Mouse (Mus musculus): ENCODE results near the gene Xbp1. TPM values are rescaled to one million over a fixed set of nuclear protein-coding genes. Genes with fewer than 3 reads are reported as not detected.
A peak's percentile ranks its signal among the peaks of the same experiment; 100 is the strongest.
"Not testable (repeated sequence)": the region's sequence is repeated elsewhere in the genome, so short reads cannot be mapped to it uniquely, and the experiment has no call there.

Gene Xbp1
- polyA plus RNA-seq, 1 experiment from 2014 or later = 127 TPM

GRCm38 (mm10) chr11:5540331-5540730, 19.9 kb downstream of the Xbp1 start:
- Histone ChIP-seq H3K27ac (no peak overlapping the region), H3K4me2 (peak overlapping the region; percentile 74), H3K4me1 (replicated peaks) (peaks cover 20% of the 10 kb centered on the region), H3K4me3 (replicated peaks) (peak overlapping the region; percentile 89; the same call in 1 of the 2 replicates), H3K27me3 (no peaks in the 10 kb centered on the region), H3K9me3 (no peaks in the 10 kb centered on the region), H3K9ac (replicated peaks) (peak overlapping the region; percentile 91; the same call in 1 of the 2 replicates), H3K36me3 (peaks cover 27% of the 10 kb centered on the region; the same call in 1 of the 2 replicates)
- WGBS = 57% methylated on average over 4 of the region's 4 CpGs
- no peak for ATAC-seq (ENCODE audit: insufficient number of reproducible peaks, insufficient read depth, low FRiP score, low TSS enrichment, low read depth)

- Histone ChIP-seq H3K27me3 (no peaks in the 10 kb centered on the region), H3K36me3 (peaks cover 24% of the 10 kb centered on the region; the same call in 1 of the 2 replicates), H3K4me3 (replicated peaks) (peak overlapping the region; percentile 89), H3K9me3 (no peaks in the 10 kb centered on the region), H3K4me1 (replicated peaks) (peaks cover 20% of the 10 kb centered on the region), H3K9ac (replicated peaks) (peak overlapping the region; percentile 91), H3K27ac (peak overlapping the region; percentile 89), H3K4me2 (peak overlapping the region; percentile 74)
- ATAC-seq (ENCODE audit: insufficient number of reproducible peaks, insufficient read depth, low FRiP score, low TSS enrichment, low read depth) = no peak
- 2% methylated on average over 28 of the region's 28 CpGs for WGBS
These were observed 20.9 kb downstream of the Xbp1 start for GRCm38 (mm10) chr11:5541230-5541798.

GRCm38 (mm10) chr11:5541799-5542481, 21.5 kb downstream of the Xbp1 start, which contains the start of gene Ccdc117:
Gene Ccdc117, minus strand, starts transcription at chr11:5542187.
- under 1% methylated on average over 65 of the region's 65 CpGs for WGBS
- peak within 1 kb of the TSS; percentile 89 for H3K4me3 ChIP-seq (replicated peaks)
- peak within 1 kb of the TSS; percentile 91 for H3K9ac ChIP-seq (replicated peaks)

GRCm38 (mm10) chr11:5542482-5543185, 22.2 kb downstream of the Xbp1 start:
- peaks cover 20% of the 10 kb centered on the region for H3K4me1 ChIP-seq (replicated peaks)
- no peaks in the 10 kb centered on the region for H3K27me3 ChIP-seq
- H3K27ac ChIP-seq = peak overlapping the region; percentile 89; the same call in 1 of the 2 replicates
- H3K4me3 ChIP-seq (replicated peaks) = peak overlapping the region; percentile 89
- H3K4me2 ChIP-seq = peak overlapping the region; percentile 74
- no peak for ATAC-seq (ENCODE audit: insufficient number of reproducible peaks, insufficient read depth, low FRiP score, low TSS enrichment, low read depth)
- peaks cover 18% of the 10 kb centered on the region; the same call in 1 of the 2 replicates for H3K36me3 ChIP-seq
- H3K9ac ChIP-seq (replicated peaks) = no peak overlapping the region
- WGBS = 54% methylated on average over 5 of the region's 5 CpGs
- H3K9me3 ChIP-seq = no peaks in the 10 kb centered on the region

More at GRCm38 (mm10) chr11:5541799-5542481, 21.5 kb downstream of the Xbp1 start, which contains the start of gene Ccdc117:
- Histone ChIP-seq H3K36me3 (peaks cover 18% of the 10 kb centered on the region; the same call in 1 of the 2 replicates), H3K4me1 (replicated peaks) (peaks cover 20% of the 10 kb centered on the region), H3K9me3 (no peaks in the 10 kb centered on the region), H3K4me2 (peak within 1 kb of the TSS; percentile 74), H3K27ac (peak within 1 kb of the TSS; percentile 89), H3K27me3 (no peaks in the 10 kb centered on the region)
- peak; percentile 99 for ATAC-seq (ENCODE audit: insufficient number of reproducible peaks, insufficient read depth, low FRiP score, low TSS enrichment, low read depth)

- Histone ChIP-seq H3K4me2 (no peak overlapping the region), H3K36me3 (peaks cover 12% of the 10 kb centered on the region; the same call in 1 of the 2 replicates), H3K4me3 (replicated peaks) (no peak overlapping the region), H3K9me3 (no peaks in the 10 kb centered on the region), H3K9ac (replicated peaks) (no peak overlapping the region), H3K4me1 (replicated peaks) (peaks cover 16% of the 10 kb centered on the region), H3K27ac (no peak overlapping the region), H3K27me3 (no peaks in the 10 kb centered on the region)
- no peak for ATAC-seq (ENCODE audit: insufficient number of reproducible peaks, insufficient read depth, low FRiP score, low TSS enrichment, low read depth)
- 77% methylated on average over 1 of the region's 1 CpGs for WGBS
These were observed 22.8 kb downstream of the Xbp1 start for GRCm38 (mm10) chr11:5543281-5543680.

- H3K27me3 ChIP-seq; ATAC-seq (ENCODE audit: insufficient number of reproducible peaks, insufficient read depth, low FRiP score, low TSS enrichment, low read depth); H3K36me3 ChIP-seq; H3K9me3 ChIP-seq; H3K27ac ChIP-seq; H3K9ac ChIP-seq (replicated peaks); H3K4me2 ChIP-seq; H3K4me3 ChIP-seq (replicated peaks): not testable (repeated sequence)
- peaks cover 11% of the 10 kb centered on the region for H3K4me1 ChIP-seq (replicated peaks)
- WGBS = 89% methylated on average over 1 of the region's 1 CpGs
These were observed 24.2 kb downstream of the Xbp1 start for GRCm38 (mm10) chr11:5544709-5545108.

- no peak for ATAC-seq (ENCODE audit: insufficient number of reproducible peaks, insufficient read depth, low FRiP score, low TSS enrichment, low read depth)
- H3K4me2 ChIP-seq = no peak overlapping the region
- H3K4me3 ChIP-seq (replicated peaks) = no peak overlapping the region
- 87% methylated on average over 4 of the region's 4 CpGs for WGBS
- H3K9me3 ChIP-seq = no peaks in the 10 kb centered on the region
- H3K9ac ChIP-seq (replicated peaks) = no peak overlapping the region
- H3K36me3 ChIP-seq = no peaks in the 10 kb centered on the region
- peaks cover 8% of the 10 kb centered on the region for H3K4me1 ChIP-seq (replicated peaks)
- no peaks in the 10 kb centered on the region for H3K27me3 ChIP-seq
- no peak overlapping the region for H3K27ac ChIP-seq
These were observed 25.0 kb downstream of the Xbp1 start for GRCm38 (mm10) chr11:5545457-5545856.

- H3K4me3 ChIP-seq (replicated peaks) = no peak overlapping the region
- H3K4me1 ChIP-seq (replicated peaks) = no peaks in the 10 kb centered on the region
- no peaks in the 10 kb centered on the region for H3K27me3 ChIP-seq
- H3K9me3 ChIP-seq = no peaks in the 10 kb centered on the region
- no peak overlapping the region for H3K9ac ChIP-seq (replicated peaks)
- no peaks in the 10 kb centered on the region for H3K36me3 ChIP-seq
- H3K4me2 ChIP-seq = no peak overlapping the region
- no peak overlapping the region for H3K27ac ChIP-seq
- no peak for ATAC-seq (ENCODE audit: insufficient number of reproducible peaks, insufficient read depth, low FRiP score, low TSS enrichment, low read depth)
- WGBS = 87% methylated on average over 3 of the region's 3 CpGs
These were observed 26.2 kb downstream of the Xbp1 start for GRCm38 (mm10) chr11:5546693-5547092.

GRCm38 (mm10) chr11:5551430-5551829, 31.0 kb downstream of the Xbp1 start:
- Histone ChIP-seq H3K36me3 (no peaks in the 10 kb centered on the region), H3K27me3 (no peaks in the 10 kb centered on the region), H3K9ac (replicated peaks) (no peak overlapping the region), H3K9me3 (no peaks in the 10 kb centered on the region), H3K4me3 (replicated peaks) (no peak overlapping the region), H3K4me1 (replicated peaks) (no peaks in the 10 kb centered on the region), H3K4me2 (no peak overlapping the region), H3K27ac (no peak overlapping the region)
- ATAC-seq (ENCODE audit: insufficient number of reproducible peaks, insufficient read depth, low FRiP score, low TSS enrichment, low read depth) = no peak
- WGBS = 94% methylated on average over 5 of the region's 5 CpGs

- Histone ChIP-seq H3K27ac (no peak overlapping the region), H3K36me3 (no peaks in the 10 kb centered on the region)
- WGBS = 65% methylated on average over 1 of the region's 1 CpGs
These were observed 31.5 kb downstream of the Xbp1 start for GRCm38 (mm10) chr11:5551931-5552330.

GRCm38 (mm10) chr11:5560273-5560672, 39.8 kb downstream of the Xbp1 start:
- Histone ChIP-seq H3K4me2 (no peak overlapping the region), H3K4me1 (replicated peaks) (no peaks in the 10 kb centered on the region), H3K9ac (replicated peaks) (no peak overlapping the region), H3K9me3 (no peaks in the 10 kb centered on the region), H3K27me3 (no peaks in the 10 kb centered on the region), H3K36me3 (no peaks in the 10 kb centered on the region), H3K27ac (no peak overlapping the region), H3K4me3 (replicated peaks) (no peak overlapping the region)
- no peak for ATAC-seq (ENCODE audit: insufficient number of reproducible peaks, insufficient read depth, low FRiP score, low TSS enrichment, low read depth)
- 79% methylated on average over 3 of the region's 3 CpGs for WGBS

More at GRCm38 (mm10) chr11:5551931-5552330, 31.5 kb downstream of the Xbp1 start:
- ATAC-seq (ENCODE audit: insufficient number of reproducible peaks, insufficient read depth, low FRiP score, low TSS enrichment, low read depth) = no peak
- Histone ChIP-seq H3K9ac (replicated peaks) (no peak overlapping the region), H3K4me1 (replicated peaks) (no peaks in the 10 kb centered on the region), H3K27me3 (no peaks in the 10 kb centered on the region), H3K4me2 (no peak overlapping the region), H3K4me3 (replicated peaks) (no peak overlapping the region), H3K9me3 (no peaks in the 10 kb centered on the region)
